Mouse (Mus musculus) intestine, embryonic 16.5 days (tissue): Measurements from ENCODE around the gene Ambra1. TPM values are rescaled to one million over a fixed set of nuclear protein-coding genes. Genes with fewer than 3 reads are reported as not detected.

Experiments used
- ATAC-seq: fragments of 200-750 bp; cut with Nextera tagmentation; 2 replicates; pipeline ENCODE4 v1.8.0; 2017; ENCODE audit warnings: moderate TSS enrichment, moderate library complexity
- H3K27ac ChIP-seq: fragments of 300-500 bp; sonication (generic); 2 replicates; pipeline ENCODE4 v1.5.1; 2014; ENCODE audit warnings: mild to moderate bottlenecking, low read length
- H3K27me3 ChIP-seq: fragments of 300-500 bp; sonication (generic); replicated peaks from 2 replicates; pipeline ENCODE4 v1.6.1; 2014; ENCODE audit warnings: low read length, control low read depth, mixed read lengths; ENCODE audit not compliant: control insufficient read depth, insufficient read depth
- H3K36me3 ChIP-seq: fragments of 300-500 bp; sonication (generic); 2 replicates; pipeline ENCODE4 v1.6.1; 2014; ENCODE audit warnings: low read length, control low read depth; ENCODE audit not compliant: control insufficient read depth, insufficient read depth
- H3K4me1 ChIP-seq: fragments of 300-500 bp; sonication (generic); 2 replicates; pipeline ENCODE4 v1.6.1; 2014; ENCODE audit warnings: low read length, control low read depth, mixed read lengths; ENCODE audit not compliant: control insufficient read depth, insufficient read depth
- H3K4me2 ChIP-seq: fragments of 300-500 bp; sonication (generic); 2 replicates; pipeline ENCODE4 v1.6.1; 2014; ENCODE audit warnings: low read depth, low read length, control low read depth
- H3K4me3 ChIP-seq: fragments of 300-500 bp; sonication (generic); 2 replicates; pipeline ENCODE4 v1.5.1; 2014; ENCODE audit warnings: mild to moderate bottlenecking, low read length
- H3K9ac ChIP-seq: fragments of 300-500 bp; sonication (generic); 2 replicates; pipeline ENCODE4 v1.6.1; 2014; ENCODE audit warnings: low read depth, low read length
- H3K9me3 ChIP-seq: fragments of 300-500 bp; sonication (generic); 2 replicates; pipeline ENCODE4 v1.6.1; 2016; ENCODE audit warnings: low read length, control low read depth; ENCODE audit not compliant: control insufficient read depth
- WGBS: fragments of 180-500 bp; shearing (Covaris S2); extraction: QIAGEN DNeasy Blood & Tissue Kit; methylation state at CpG from one replicate; pipeline ENCODE4 v1.1.7; 2014; 5-methylcytosine and 5-hydroxymethylcytosine counted together
- polyA plus RNA-seq: library from polyadenylated mRNA; unstranded; fragments of >200 nt; fragmentation: Nextera tagmentation; extraction: Ambion mirVana; gene quantifications from 2 replicates; pipeline ENCODE4 v1.2.1, GENCODE M21; 2015

Gene Ambra1
- polyA plus RNA-seq, 1 experiment from 2014 or later, result 11.8 TPM

- peak overlapping the region; percentile 66 for H3K27ac ChIP-seq
- peak; percentile 21; the same call in 1 of the 2 replicates for ATAC-seq
- peaks cover 63% of the 10 kb centered on the region for H3K4me1 ChIP-seq
- no peaks in the 10 kb centered on the region for H3K9me3 ChIP-seq
- H3K4me2 ChIP-seq, result 0 out of 2 replicates have a peak overlapping the region, but pooled peaks have one; percentile 19
- H3K9ac ChIP-seq, result peak overlapping the region; percentile 37
- H3K4me3 ChIP-seq, result no peak overlapping the region
- H3K36me3 ChIP-seq, result peaks cover 4% of the 10 kb centered on the region; the same call in 1 of the 2 replicates
- 48% methylated on average over 11 of the region's 11 CpGs for WGBS
- no peaks in the 10 kb centered on the region for H3K27me3 ChIP-seq
These were observed 217.6 kb downstream of the Ambra1 start for GRCm38 (mm10) chr2:91947397-91948150.

GRCm38 (mm10) chr2:91948151-91948509 lies 218.2 kb downstream of the Ambra1 start:
- Histone ChIP-seq H3K4me1 (peaks cover 65% of the 10 kb centered on the region), H3K9ac (peak overlapping the region; percentile 37; the same call in 1 of the 2 replicates), H3K4me2 (0 out of 2 replicates have a peak overlapping the region, but pooled peaks have one; percentile 19), H3K27me3 (no peaks in the 10 kb centered on the region), H3K9me3 (no peaks in the 10 kb centered on the region), H3K27ac (peak overlapping the region; percentile 66), H3K4me3 (no peak overlapping the region), H3K36me3 (peaks cover 3% of the 10 kb centered on the region; the same call in 1 of the 2 replicates)
- no peak for ATAC-seq
- WGBS, result 72% methylated on average over 6 of the region's 6 CpGs

GRCm38 (mm10) chr2:91948792-91949241 lies 218.9 kb downstream of the Ambra1 start:
- Histone ChIP-seq H3K4me3 (no peak overlapping the region), H3K27me3 (no peaks in the 10 kb centered on the region), H3K9me3 (no peaks in the 10 kb centered on the region), H3K36me3 (no peaks in the 10 kb centered on the region), H3K27ac (0 out of 2 replicates have a peak overlapping the region, but pooled peaks have one; percentile 80), H3K9ac (no peak overlapping the region), H3K4me2 (no peak overlapping the region), H3K4me1 (peaks cover 69% of the 10 kb centered on the region)
- 66% methylated on average over 3 of the region's 3 CpGs for WGBS
- ATAC-seq, result no peak

GRCm38 (mm10) chr2:91949411-91950274 lies 219.7 kb downstream of the Ambra1 start:
- Histone ChIP-seq H3K36me3 (no peaks in the 10 kb centered on the region), H3K4me1 (peaks cover 69% of the 10 kb centered on the region), H3K4me2 (peak overlapping the region; percentile 39), H3K27me3 (no peaks in the 10 kb centered on the region), H3K9ac (peak overlapping the region; percentile 61), H3K27ac (peak overlapping the region; percentile 80), H3K9me3 (no peaks in the 10 kb centered on the region), H3K4me3 (peak overlapping the region; percentile 19; the same call in 1 of the 2 replicates)
- whole genome bisulfite sequencing, result 69% methylated on average over 17 of the region's 17 CpGs
- ATAC-seq, result peak; percentile 29; the same call in 1 of the 2 replicates

GRCm38 (mm10) chr2:91950275-91951085 lies 220.5 kb downstream of the Ambra1 start:
- WGBS, result 16% methylated on average over 15 of the region's 15 CpGs
- Histone ChIP-seq H3K4me1 (peaks cover 70% of the 10 kb centered on the region), H3K4me2 (peak overlapping the region; percentile 39), H3K9me3 (no peaks in the 10 kb centered on the region), H3K9ac (peak overlapping the region; percentile 61), H3K36me3 (no peaks in the 10 kb centered on the region), H3K4me3 (peak overlapping the region; percentile 19; the same call in 1 of the 2 replicates), H3K27me3 (no peaks in the 10 kb centered on the region), H3K27ac (peak overlapping the region; percentile 80)
- peak; percentile 41 for ATAC-seq

GRCm38 (mm10) chr2:91953825-91954224 lies 223.9 kb downstream of the Ambra1 start:
- H3K27me3 ChIP-seq, result no peaks in the 10 kb centered on the region
- no peaks in the 10 kb centered on the region for H3K9me3 ChIP-seq
- H3K27ac ChIP-seq, result peak overlapping the region; percentile 40
- ATAC-seq, result peak; percentile 36
- WGBS, result 7% methylated on average over 5 of the region's 5 CpGs
- no peaks in the 10 kb centered on the region for H3K36me3 ChIP-seq
- H3K4me2 ChIP-seq, result 0 out of 2 replicates have a peak overlapping the region, but pooled peaks have one; percentile 11
- H3K4me1 ChIP-seq, result peaks cover 68% of the 10 kb centered on the region
- H3K4me3 ChIP-seq, result no peak overlapping the region
- H3K9ac ChIP-seq, result peak overlapping the region; percentile 43

- H3K9me3 ChIP-seq, result no peaks in the 10 kb centered on the region
- ATAC-seq, result no peak
- H3K27me3 ChIP-seq, result no peaks in the 10 kb centered on the region
- no peak overlapping the region for H3K4me2 ChIP-seq
- H3K9ac ChIP-seq, result no peak overlapping the region
- peak overlapping the region; percentile 14; the same call in 1 of the 2 replicates for H3K27ac ChIP-seq
- peaks cover 68% of the 10 kb centered on the region for H3K4me1 ChIP-seq
- no peak overlapping the region for H3K4me3 ChIP-seq
- WGBS, result 73% methylated on average over 4 of the region's 4 CpGs
- H3K36me3 ChIP-seq, result no peaks in the 10 kb centered on the region
These were observed 225.2 kb downstream of the Ambra1 start for GRCm38 (mm10) chr2:91955121-91955591.

- H3K27ac ChIP-seq, result 0 out of 2 replicates have a peak overlapping the region, but pooled peaks have one; percentile 10
- ATAC-seq, result no peak
- no peaks in the 10 kb centered on the region for H3K36me3 ChIP-seq
- H3K4me3 ChIP-seq, result no peak overlapping the region
- H3K9me3 ChIP-seq, result no peaks in the 10 kb centered on the region
- 79% methylated on average over 6 of the region's 6 CpGs for WGBS
- H3K27me3 ChIP-seq, result no peaks in the 10 kb centered on the region
- H3K4me1 ChIP-seq, result peaks cover 70% of the 10 kb centered on the region
- no peak overlapping the region for H3K4me2 ChIP-seq
- H3K9ac ChIP-seq, result no peak overlapping the region
These were observed 225.9 kb downstream of the Ambra1 start for GRCm38 (mm10) chr2:91955875-91956274.
